Comparison of ENCODE assay signal across 12 mouse cellular contexts in genomic region chr9:58042391-58042790, GRCm38 (mm10). TPM values are rescaled to one million over a fixed set of nuclear protein-coding genes. Genes with fewer than 3 reads are reported as not detected.
DNase-seq lines count a peak whose midpoint lies in the region; ATAC-seq lines count a peak whose summit lies in the region.
"Had no signal": no experiment of that assay in that cellular context is flagged by ENCODE, and none has a peak within 500 bp of the region (broad histone marks: within the 10 kb centered on the region; RNA-seq: fewer than 3 reads in every experiment).

No protein-coding gene starts in this region.

- no peak overlapping the region for H3K9ac ChIP-seq in neural tube, embryonic 11.5 days (ENCODE audit: low read length)
- H3K9ac ChIP-seq in neural tube, embryonic 15.5 days (replicated peaks) = no peak overlapping the region
- 0 out of 2 replicates have a peak overlapping the region, but pooled peaks have one; percentile 15 for H3K9ac ChIP-seq in forebrain, embryonic 16.5 days (replicated peaks; ENCODE audit: low read depth, low read length)
- H3K9ac ChIP-seq in midbrain, embryonic 16.5 days (ENCODE audit: low read depth, low read length) = 0 out of 2 replicates have a peak overlapping the region, but pooled peaks have one; percentile 25

- H3K36me3 ChIP-seq in neural tube, embryonic 11.5 days (ENCODE audit: control insufficient read depth, insufficient read depth, low read length) = no peaks in the 10 kb centered on the region
- no peaks in the 10 kb centered on the region for H3K36me3 ChIP-seq in neural tube, embryonic 15.5 days
- no peaks in the 10 kb centered on the region for H3K36me3 ChIP-seq in forebrain, embryonic 16.5 days (ENCODE audit: control insufficient read depth, insufficient read depth)
- no peaks in the 10 kb centered on the region for H3K36me3 ChIP-seq in midbrain, embryonic 16.5 days (ENCODE audit: control insufficient read depth, insufficient read depth, low read length)
- H3K36me3 ChIP-seq: G1E had no signal

- H3K27ac ChIP-seq in neural tube, embryonic 11.5 days (ENCODE audit: low read depth, low read length) = peak overlapping the region; percentile 46; the same call in 1 of the 2 replicates
- no peak overlapping the region for H3K27ac ChIP-seq in neural tube, embryonic 15.5 days (replicated peaks)
- H3K27ac ChIP-seq in forebrain, embryonic 16.5 days (ENCODE audit: low read length) = peak overlapping the region; percentile 71
- H3K27ac ChIP-seq in midbrain, embryonic 16.5 days (ENCODE audit: low read length) = no peak overlapping the region

- 16% methylated on average over 10 of the region's 10 CpGs for WGBS in neural tube, embryonic 11.5 days
- WGBS in neural tube, embryonic 15.5 days = 22% methylated on average over 10 of the region's 10 CpGs
- WGBS in forebrain, embryonic 16.5 days = 15% methylated on average over 10 of the region's 10 CpGs
- 21% methylated on average over 10 of the region's 10 CpGs for WGBS in midbrain, embryonic 16.5 days

- H3K4me2 ChIP-seq in neural tube, embryonic 11.5 days (ENCODE audit: low read depth) = no peak overlapping the region; the same call in 1 of the 2 replicates
- H3K4me2 ChIP-seq in neural tube, embryonic 15.5 days = no peak overlapping the region
- H3K4me2 ChIP-seq in forebrain, embryonic 16.5 days (ENCODE audit: low read length) = no peak overlapping the region
- no peak overlapping the region for H3K4me2 ChIP-seq in midbrain, embryonic 16.5 days (ENCODE audit: low read length)
- H3K4me2 ChIP-seq: liver, embryonic 11.5 days had no signal

- no peaks in the 10 kb centered on the region for H3K27me3 ChIP-seq in neural tube, embryonic 11.5 days (ENCODE audit: control insufficient read depth, insufficient read depth, low read length)
- H3K27me3 ChIP-seq in neural tube, embryonic 15.5 days (replicated peaks) = peaks cover 8% of the 10 kb centered on the region
- H3K27me3 ChIP-seq in forebrain, embryonic 16.5 days (replicated peaks; ENCODE audit: control insufficient read depth, insufficient read depth, low read length) = no peaks in the 10 kb centered on the region
- H3K27me3 ChIP-seq in midbrain, embryonic 16.5 days (ENCODE audit: control insufficient read depth, insufficient read depth, low read depth, low read length) = peaks cover 6% of the 10 kb centered on the region

- no peaks in the 10 kb centered on the region for H3K9me3 ChIP-seq in neural tube, embryonic 11.5 days (ENCODE audit: control insufficient read depth, low read length)
- no peaks in the 10 kb centered on the region for H3K9me3 ChIP-seq in neural tube, embryonic 15.5 days (replicated peaks)
- no peaks in the 10 kb centered on the region for H3K9me3 ChIP-seq in forebrain, embryonic 16.5 days (ENCODE audit: control insufficient read depth, low read length)
- H3K9me3 ChIP-seq in midbrain, embryonic 16.5 days (replicated peaks; ENCODE audit: control insufficient read depth, low read length, poor library complexity, severe bottlenecking) = no peaks in the 10 kb centered on the region
- H3K9me3 ChIP-seq: G1E had no signal

- no peak for DNase-seq in neural tube, embryonic 11.5 days (ENCODE audit: low spot score)
- DNase-seq in heart, postnatal 4 days = peak; percentile 31
- DNase-seq in urinary bladder, postnatal 10 days (ENCODE audit: low spot score) = no peak
- no peak for DNase-seq in adrenal gland, postnatal 4 days (ENCODE audit: low spot score in 2 of 2)
- no peak for DNase-seq in layer of hippocampus, adult 11-12 months (ENCODE audit: low spot score)
- DNase-seq: adrenal gland, postnatal 36 days had no signal

- H3K4me3 ChIP-seq in neural tube, embryonic 11.5 days (ENCODE audit: low read depth, low read length) = no peak overlapping the region
- H3K4me3 ChIP-seq in neural tube, embryonic 15.5 days (replicated peaks) = no peak overlapping the region
- H3K4me3 ChIP-seq in forebrain, embryonic 16.5 days (replicated peaks; ENCODE audit: low read length) = no peak overlapping the region
- H3K4me3 ChIP-seq in midbrain, embryonic 16.5 days (ENCODE audit: low read depth, low read length) = no peak overlapping the region

- ATAC-seq in neural tube, embryonic 11.5 days (ENCODE audit: insufficient read depth, low FRiP score, low TSS enrichment) = no peak
- ATAC-seq in neural tube, embryonic 15.5 days (ENCODE audit: low FRiP score) = no peak
- no peak for ATAC-seq in forebrain, embryonic 16.5 days
- no peak for ATAC-seq in midbrain, embryonic 16.5 days

- peaks cover 56% of the 10 kb centered on the region for H3K4me1 ChIP-seq in neural tube, embryonic 11.5 days (ENCODE audit: control insufficient read depth, insufficient read depth, low read length)
- H3K4me1 ChIP-seq in neural tube, embryonic 15.5 days = peaks cover 59% of the 10 kb centered on the region
- peaks cover 62% of the 10 kb centered on the region for H3K4me1 ChIP-seq in forebrain, embryonic 16.5 days (replicated peaks; ENCODE audit: control insufficient read depth, insufficient read depth, low read length)
- peaks cover 49% of the 10 kb centered on the region for H3K4me1 ChIP-seq in midbrain, embryonic 16.5 days (ENCODE audit: control insufficient read depth, insufficient read depth, low read length)

RNA-seq across cellular contexts. Expression of gene Stra6, which starts 21.2 kb away (rescaled TPM):
- 53.7 and 55.2 TPM in 2 replicates for polyA plus RNA-seq in neural tube, embryonic 11.5 days (2014; fragmentation: Nextera tagmentation; extraction: Ambion mirVana)
- 20.6 and 21.5 TPM in 2 replicates for polyA plus RNA-seq in neural tube, embryonic 15.5 days (2015; fragmentation: Nextera tagmentation; extraction: Ambion mirVana)
- polyA plus RNA-seq in forebrain, embryonic 16.5 days (2015; fragmentation: Nextera tagmentation; extraction: Ambion mirVana) = 9.2 and 11.7 TPM in 2 replicates
- total RNA-seq in heart, postnatal 4 days (2021) = under 1 TPM; 0.11 to 0.26 TPM
- 8.1 and 9.7 TPM in 2 replicates for polyA plus RNA-seq in midbrain, embryonic 16.5 days (2015; fragmentation: Nextera tagmentation; extraction: Ambion mirVana)
- total RNA-seq in adrenal gland, postnatal 4 days (2021) = 1 to 10 TPM in 1 of 2 experiments, under 1 TPM in 1; 0.90 to 2.2 TPM
- total RNA-seq: megakaryocyte progenitor cell, adult 5-6 weeks had no signal
- polyA plus RNA-seq: G1E had no signal

RNA-seq across cellular contexts. Expression of gene Cyp11a1, which starts 36.2 kb away (rescaled TPM):
- polyA plus RNA-seq in neural tube, embryonic 11.5 days (2014; fragmentation: Nextera tagmentation; extraction: Ambion mirVana) = 0.16 TPM in 1 of 2 replicates, not detected in the other
- polyA plus RNA-seq in neural tube, embryonic 15.5 days (2015; fragmentation: Nextera tagmentation; extraction: Ambion mirVana) = 1.9 and 4.9 TPM in 2 replicates
- 0.30 and 0.66 TPM in 2 replicates for polyA plus RNA-seq in forebrain, embryonic 16.5 days (2015; fragmentation: Nextera tagmentation; extraction: Ambion mirVana)
- under 1 TPM; 0.45 to 0.69 TPM for total RNA-seq in heart, postnatal 4 days (2021)
- polyA plus RNA-seq in midbrain, embryonic 16.5 days (2015; fragmentation: Nextera tagmentation; extraction: Ambion mirVana) = 0.76 and 1.6 TPM in 2 replicates
- 1,000 to 10,000 TPM; 2,307 to 2,341 TPM for total RNA-seq in adrenal gland, postnatal 4 days (2021)
- polyA plus RNA-seq: liver, embryonic 11.5 days had no signal

Comparison
In these comparisons a context has a peak if more than half of its experiments do, and no peak if none do; other contexts are left out.
1. H3K27ac ChIP-seq: peak in neural tube, embryonic 11.5 days (single experiment) and forebrain, embryonic 16.5 days (single experiment); none in neural tube, embryonic 15.5 days (single experiment) and midbrain, embryonic 16.5 days (single experiment).
2. H3K9ac ChIP-seq: peak in forebrain, embryonic 16.5 days (single experiment) and midbrain, embryonic 16.5 days (single experiment); none in neural tube, embryonic 11.5 days (single experiment) and neural tube, embryonic 15.5 days (single experiment).